Mouse (Mus musculus): ENCODE measurements around the gene Pih1d2.
A peak's percentile ranks its signal among the peaks of the same experiment; 100 is the strongest.
"Not testable (repeated sequence)": the region's sequence is repeated elsewhere in the genome, so short reads cannot be mapped to it uniquely, and the experiment has no call there.

Pih1d2 gene

DNA sequence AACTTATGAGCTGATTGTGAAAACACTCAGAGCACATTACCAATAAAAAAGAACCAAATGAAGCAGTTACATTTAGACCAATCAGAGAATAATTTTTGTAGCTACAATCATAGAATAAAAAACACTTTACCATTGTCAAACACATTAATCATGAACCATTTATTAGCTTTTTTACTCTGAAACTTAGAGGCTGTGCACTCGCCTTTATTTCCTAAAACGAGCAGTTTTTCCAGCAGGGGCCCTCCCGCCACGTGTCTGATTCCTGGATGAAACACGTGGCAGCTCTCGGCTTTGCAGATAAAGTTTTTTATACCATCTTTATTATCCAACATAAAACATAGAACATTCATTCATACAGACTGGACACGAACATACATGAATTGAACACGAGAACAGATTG, 13.8 kb downstream of the Pih1d2 start:
- DNase-seq: not testable (repeated sequence)

DNA sequence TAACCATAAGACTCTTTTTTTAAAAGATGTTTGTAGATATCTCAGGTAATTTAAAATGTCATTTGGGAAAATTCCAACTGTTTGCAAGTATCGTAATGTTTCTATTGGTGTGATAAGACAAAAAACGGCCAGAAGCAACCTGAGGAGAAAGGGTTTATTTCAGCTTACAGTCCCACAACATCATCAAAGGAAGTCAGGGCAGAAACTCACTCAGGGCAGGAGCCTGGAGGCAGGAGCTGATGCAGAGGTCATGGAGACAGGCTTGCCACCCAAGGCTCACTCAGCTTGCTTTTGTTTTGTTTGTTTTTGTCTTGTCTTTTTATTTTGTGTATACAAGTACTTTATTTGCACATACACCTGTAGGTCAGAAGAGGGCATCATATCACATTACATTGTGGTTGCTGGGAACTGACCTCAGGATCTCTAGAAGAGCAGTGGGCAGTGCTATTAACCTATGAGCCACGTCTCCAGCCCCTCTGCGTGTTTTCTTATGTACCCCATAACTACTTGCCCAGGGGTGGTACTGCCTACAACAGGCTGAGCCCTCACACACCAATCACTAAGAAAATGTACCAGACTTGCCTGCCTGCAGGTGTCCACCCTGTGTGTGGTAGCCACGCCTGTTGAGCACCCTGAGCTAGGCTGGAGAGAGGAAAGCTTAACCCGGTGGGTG, 15.0 kb downstream of the Pih1d2 start:
- no peak for DNase-seq

DNA sequence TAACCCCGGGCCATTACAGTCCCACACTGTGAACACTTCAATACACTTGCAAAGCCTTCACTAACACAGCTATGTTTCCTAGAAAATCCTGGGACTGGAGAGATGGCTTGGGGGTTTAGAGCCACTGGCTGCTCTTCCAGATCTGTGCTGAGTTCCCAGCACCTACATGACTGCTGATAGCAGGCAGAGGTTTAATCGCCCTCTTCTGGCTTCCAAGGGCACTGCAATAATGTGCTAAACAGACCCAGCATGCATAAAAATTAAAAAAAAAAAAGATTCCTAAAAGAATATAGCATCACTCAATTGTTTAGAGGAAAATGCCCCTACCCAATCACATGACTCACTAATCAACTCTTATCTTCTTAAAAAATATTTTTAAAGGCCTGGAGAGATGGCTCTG, 15.9 kb downstream of the Pih1d2 start:
- DNase-seq: no peak

DNA sequence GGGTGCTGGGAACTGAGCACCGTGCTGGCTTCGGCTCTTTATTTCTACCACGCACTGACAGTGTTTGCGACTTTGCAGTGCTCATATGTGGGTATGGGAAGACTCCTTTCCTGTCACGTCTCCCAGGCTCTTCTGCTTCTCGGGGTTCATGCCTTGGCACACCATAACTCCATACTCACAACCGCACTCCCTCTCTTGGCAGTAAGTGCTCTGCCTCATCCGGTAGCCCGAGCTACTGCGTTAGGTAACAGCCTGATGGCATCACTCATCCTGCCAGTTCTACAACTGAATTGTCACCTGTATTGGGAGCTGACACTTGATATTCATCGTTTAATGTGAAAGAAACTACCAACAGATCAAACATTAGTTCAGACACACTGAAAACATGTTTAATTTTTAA, 17.1 kb downstream of the Pih1d2 start:
- no peak for DNase-seq

DNA sequence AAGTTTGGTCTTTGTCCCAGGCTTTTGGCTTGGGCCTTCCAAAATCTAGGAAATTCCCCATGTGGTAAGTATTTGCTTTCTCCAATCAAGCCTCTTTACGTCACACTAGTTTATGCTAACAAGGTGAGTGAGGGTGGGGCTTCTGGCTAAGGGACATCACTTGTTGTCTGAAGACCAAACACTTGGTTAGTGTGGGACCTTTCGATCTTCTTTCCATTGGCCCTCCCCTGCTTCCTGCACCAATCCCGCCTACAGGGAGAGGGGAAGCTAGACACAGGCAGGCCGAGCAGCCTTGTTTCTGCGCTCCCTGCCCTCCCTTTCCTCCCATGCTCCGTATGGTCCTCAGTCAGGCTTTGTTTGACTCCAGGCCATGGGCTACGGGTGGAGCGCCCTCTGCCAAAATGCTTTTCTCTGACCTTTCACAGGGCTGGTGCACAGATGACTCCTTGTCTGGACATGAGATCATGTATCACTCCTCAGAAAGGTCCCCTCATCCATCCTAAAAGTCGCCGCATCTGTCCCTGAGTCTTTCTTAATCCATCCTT, 29.8 kb downstream of the Pih1d2 start:
- no peak for DNase-seq

DNA sequence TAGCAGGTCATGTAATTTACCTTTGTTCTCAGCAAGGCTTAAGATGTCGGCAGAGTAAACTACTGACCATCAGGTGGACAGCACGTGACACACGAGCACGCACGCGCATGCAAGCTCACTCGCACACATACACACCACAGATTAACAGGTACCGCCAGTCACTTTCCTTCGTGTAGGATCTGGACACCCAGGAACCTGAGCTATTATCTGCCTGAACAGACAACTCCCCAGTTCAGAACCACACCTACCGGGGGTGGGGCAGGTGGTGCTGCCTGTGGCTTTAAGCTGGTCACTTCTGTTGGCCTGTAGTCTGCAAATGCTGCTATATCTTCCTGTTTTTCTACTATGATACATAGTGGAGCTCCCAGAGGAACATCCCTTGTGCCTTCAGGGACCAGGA, 33.4 kb downstream of the Pih1d2 start:
- DNase-seq: no peak

DNA sequence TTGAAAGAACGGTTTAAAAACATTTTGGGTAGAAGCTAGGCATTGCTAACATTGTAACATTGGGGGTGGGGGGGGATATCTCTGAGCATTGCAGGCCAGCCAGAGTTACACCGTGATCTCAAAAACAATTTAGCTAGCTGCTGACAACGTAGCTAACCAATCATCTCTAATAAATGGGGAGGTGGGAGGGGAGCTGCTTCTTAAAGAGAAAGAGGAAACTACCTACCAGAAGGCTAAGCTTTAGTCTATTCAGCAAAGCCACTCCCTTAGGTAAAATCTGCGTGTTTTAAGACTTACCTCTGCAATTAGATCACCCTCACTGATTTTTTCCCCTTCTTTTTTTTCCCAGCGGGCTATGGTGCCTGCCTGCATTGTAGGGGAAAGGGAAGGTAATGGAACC, 41.3 kb downstream of the Pih1d2 start:
- DNase-seq: no peak

DNA sequence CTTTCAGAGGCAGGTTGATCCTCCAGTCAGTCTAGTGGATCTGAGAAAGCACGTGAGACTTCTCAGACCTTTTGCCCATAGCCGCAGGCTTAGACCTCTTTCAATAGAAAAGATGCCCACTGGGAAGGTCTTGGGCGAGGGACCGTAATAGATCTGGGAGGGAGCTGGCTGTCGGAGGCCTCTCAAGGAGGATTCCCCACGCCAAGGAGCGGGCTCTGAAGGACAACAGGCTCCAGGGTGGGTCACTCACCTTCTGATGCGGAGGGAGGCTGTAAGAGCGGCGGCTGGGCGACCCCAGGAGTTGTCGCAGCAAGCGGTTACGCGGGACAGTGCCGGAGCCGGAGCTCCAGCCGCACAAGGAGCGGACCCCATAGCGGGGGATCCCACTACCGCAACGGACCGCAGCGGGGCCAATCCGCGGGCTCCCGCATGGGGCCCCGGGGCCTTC, 41.8 kb downstream of the Pih1d2 start:
- peak; percentile 35 for DNase-seq

DNA sequence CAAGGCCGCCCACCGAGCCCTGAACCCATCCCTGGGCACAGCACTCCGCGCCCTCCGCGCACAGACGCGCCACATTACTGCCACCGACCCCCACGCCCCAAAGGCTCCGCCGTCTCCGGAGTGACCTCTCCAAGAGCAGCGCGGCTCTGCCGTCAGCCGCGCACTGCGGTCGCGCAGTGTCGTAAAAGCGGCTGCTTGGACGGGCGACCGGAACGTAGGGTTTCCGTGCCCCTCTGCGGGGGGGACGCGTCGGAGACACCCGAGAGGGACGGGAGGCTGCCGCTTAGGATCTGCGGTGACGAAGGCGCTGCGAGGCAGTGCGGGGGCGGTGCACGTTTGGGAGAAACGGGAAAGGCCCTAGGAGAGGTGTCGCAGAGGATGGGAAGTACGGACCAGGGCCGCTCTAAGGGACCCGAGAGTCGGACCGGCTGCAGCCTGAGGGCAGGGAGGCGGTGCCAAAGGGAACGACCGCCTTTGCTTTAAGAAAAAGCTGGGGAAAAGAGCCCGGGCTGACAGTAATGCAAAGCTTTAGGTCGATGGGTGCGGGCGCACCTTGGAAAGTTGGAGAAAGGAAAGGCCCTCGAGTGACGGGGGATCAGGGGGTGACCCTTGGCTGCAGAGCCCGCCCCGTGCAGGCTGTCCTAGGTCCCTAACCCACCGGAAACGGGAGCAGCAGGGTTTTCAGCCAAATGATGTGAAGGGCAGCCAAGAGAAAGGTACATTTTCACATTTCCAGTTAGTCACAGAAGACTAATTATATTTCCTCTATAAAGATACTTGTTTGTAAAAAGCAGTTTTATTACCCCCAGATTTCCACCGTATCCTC, 42.5 kb downstream of the Pih1d2 start, which contains the start of gene Dlat:
Gene Dlat (minus strand): TSS at position 389 of the 826 bp plus-strand sequence.
- peak; percentile 89 for DNase-seq

DNA sequence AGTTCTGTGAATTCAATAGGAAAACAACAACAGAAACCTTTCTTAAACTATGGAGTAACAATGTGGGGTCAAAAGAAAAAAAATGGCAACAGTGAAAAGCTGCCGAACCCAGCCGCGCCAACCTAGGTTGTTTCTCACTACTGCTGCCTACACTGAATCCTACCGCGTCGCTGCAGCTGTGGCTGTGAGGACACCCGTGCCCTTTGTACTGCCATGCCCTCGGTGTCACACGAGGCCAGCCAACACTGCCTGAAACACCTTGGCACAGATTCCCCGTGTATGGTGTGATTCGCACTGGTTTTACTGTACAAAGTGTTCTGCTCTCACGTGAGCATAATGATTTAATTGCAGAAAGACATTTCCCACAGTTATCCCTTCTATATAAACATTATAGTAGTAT, 43.3 kb downstream of the Pih1d2 start:
- DNase-seq: peak; percentile 78

DNA sequence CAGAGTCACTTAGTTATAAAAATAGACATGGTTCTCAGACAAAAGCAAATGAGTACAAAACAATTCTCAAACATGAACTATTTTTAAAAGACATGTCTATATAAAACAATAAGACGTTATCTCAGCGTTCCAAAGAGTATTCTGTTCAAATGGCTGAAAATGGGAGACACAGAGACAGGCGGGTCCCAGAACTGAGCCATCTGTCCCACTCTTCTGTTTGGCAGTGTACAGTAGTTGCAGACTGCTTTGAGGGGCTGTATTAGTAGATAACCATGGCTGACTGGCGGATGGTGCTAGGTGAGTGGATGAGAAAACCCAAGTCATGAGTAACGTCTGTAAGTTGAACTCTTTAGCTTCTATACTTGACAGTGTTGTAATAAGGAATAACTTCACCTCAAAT, 47.7 kb downstream of the Pih1d2 start:
- no peak for DNase-seq

DNA sequence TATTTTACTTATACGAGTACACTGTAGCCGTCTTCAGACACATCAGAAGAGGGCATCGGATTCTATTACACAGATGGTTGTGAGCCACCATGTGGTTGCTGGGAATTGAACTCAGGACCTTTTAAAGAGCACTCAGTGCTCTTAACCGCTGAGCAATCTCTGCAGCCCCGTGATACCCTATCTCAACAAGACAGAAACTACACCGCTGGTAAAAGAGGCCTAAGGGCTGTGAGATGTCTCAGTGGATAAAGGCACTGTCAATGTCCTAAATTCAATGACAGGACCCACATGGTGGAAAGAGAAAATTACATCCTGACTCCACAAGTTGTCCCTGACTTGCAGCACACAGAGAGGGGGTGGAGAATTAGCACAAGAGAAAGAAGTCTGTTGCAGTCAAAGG, 49.3 kb downstream of the Pih1d2 start:
- no peak for DNase-seq

DNA sequence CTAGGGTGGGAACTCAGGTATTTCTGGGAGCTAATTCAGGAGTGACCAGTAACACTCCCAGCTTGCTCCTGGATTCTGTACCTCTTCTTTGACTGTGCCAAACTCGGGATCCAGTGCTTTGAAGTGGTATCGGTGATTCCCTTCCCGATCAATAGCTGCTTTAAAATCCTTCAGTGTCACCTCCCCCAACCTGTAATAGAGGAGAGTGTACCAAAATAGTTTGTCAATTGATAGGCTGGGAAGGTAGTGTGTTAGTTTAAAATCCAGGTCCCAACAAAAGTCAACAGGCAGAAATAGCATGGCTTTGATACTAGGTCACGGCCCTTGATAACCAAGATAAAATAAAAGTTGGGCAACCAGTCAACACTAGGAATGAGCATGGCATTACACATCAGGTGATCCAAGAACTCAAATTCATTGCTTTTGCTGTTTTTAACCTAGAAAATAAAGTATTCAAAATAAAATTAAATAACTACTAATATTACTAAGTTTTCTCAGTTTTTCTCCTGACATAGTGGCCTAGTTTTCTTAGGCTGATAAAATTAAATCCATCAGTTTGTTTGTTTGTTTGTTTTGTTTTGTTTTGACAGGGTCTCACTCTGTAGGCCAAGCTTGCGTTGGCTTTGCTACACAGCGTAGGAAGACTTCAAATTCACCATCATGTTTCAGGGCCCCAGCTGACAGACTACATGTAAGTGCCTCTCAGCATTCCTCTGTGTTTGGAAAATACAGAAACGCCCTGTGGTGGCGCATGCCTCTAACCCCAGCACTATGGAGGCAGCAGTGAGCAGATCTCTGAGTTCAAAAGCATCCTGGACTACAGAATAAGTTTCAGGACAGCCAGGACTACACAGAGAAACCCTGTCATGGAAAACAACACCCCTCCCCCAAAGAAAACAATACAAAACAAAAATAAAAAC, 50.7 kb downstream of the Pih1d2 start:
- DNase-seq: no peak

DNA sequence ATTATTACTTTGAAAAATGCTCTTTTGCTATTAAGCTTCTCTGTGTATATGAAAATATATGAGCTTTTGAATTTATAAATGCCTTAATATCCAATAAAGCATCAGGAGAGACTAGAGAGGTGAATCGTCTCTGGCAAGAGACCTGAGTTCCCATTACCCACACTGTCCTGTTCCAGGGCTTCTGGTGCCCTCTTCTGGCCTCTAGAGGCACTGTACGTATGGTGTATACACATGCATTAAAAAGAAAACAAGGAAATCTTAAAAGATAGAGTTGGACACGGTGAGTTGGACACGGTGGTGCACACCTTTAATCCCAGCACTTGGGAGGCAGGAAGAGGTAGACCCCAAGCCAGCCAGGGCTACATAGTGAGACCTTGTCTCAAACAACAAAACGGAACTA, 53.6 kb downstream of the Pih1d2 start:
- peak; percentile 79 for DNase-seq
